8 mouse cellular contexts compared by ENCODE assay signal in the genomic region with DNA sequence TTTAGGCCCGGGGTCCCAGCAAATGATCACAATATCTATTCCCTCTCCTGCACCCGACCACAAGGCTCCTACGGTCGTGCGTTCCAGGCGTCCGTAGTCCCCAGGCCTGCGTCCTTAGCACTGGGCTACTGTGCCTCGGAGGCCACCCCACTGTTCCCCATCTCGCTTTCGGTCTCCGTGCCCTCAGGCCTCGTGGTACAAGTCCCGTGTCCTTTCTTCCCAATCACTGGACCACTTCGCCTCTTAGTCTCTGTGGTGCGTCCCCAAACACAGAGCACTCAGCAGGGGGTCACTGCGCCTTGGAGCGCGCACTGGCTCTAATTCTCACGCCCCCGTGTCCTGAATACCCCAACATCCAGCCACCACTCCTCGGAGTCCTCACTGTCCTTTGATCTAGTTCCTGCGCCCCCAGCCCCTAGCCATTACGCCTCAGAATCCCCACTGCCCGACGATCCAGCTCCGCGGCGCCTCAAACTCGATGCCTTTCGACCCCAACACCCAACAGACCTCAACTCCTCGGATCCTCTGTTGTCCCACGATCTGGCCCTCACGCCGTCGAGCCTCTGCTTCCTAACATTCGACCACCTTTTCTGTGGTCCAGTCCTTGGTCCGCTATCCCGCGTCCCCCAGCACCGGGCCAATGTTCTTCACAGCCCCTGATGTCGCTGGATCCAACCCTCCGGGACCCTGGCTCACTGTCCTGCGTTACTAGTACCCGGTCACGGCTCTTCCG. TPM values are rescaled to one million over a fixed set of nuclear protein-coding genes. Genes with fewer than 3 reads are reported as not detected.
DNase-seq lines count a peak whose midpoint lies in the region; ATAC-seq lines count a peak whose summit lies in the region.

No protein-coding gene starts in this region.

- H3K27ac ChIP-seq in embryonic facial prominence, embryonic 14.5 days (replicated peaks; ENCODE audit: low read depth, low read length) = peak overlapping the region; percentile 90
- 0 out of 2 replicates have a peak overlapping the region, but pooled peaks have one; percentile 52 for H3K27ac ChIP-seq in hindbrain, embryonic 13.5 days
- H3K27ac ChIP-seq in midbrain, embryonic 16.5 days (ENCODE audit: low read length) = no peak overlapping the region

- no peak for ATAC-seq in embryonic facial prominence, embryonic 14.5 days (ENCODE audit: low read depth)
- peak; percentile 43; the same call in 1 of the 2 replicates for ATAC-seq in hindbrain, embryonic 13.5 days (ENCODE audit: low FRiP score)
- peak; percentile 49 for ATAC-seq in midbrain, embryonic 16.5 days

- under 1% methylated on average over 46 of the region's 47 CpGs for WGBS in embryonic facial prominence, embryonic 14.5 days
- WGBS in hindbrain, embryonic 13.5 days = under 1% methylated on average over 47 of the region's 47 CpGs
- WGBS in midbrain, embryonic 16.5 days = under 1% methylated on average over 47 of the region's 47 CpGs

- H3K4me3 ChIP-seq in embryonic facial prominence, embryonic 14.5 days (ENCODE audit: low read depth, low read length) = peak overlapping the region; percentile 73
- H3K4me3 ChIP-seq in hindbrain, embryonic 13.5 days = peak overlapping the region; percentile 56
- peak overlapping the region; percentile 66 for H3K4me3 ChIP-seq in midbrain, embryonic 16.5 days (ENCODE audit: low read depth, low read length)

- peaks cover 17% of the 10 kb centered on the region for H3K4me1 ChIP-seq in embryonic facial prominence, embryonic 14.5 days (ENCODE audit: control insufficient read depth, insufficient read depth, low read length)
- peaks cover 17% of the 10 kb centered on the region for H3K4me1 ChIP-seq in hindbrain, embryonic 13.5 days (replicated peaks)
- H3K4me1 ChIP-seq in midbrain, embryonic 16.5 days (ENCODE audit: control insufficient read depth, insufficient read depth, low read length) = peaks cover 13% of the 10 kb centered on the region

- H3K9ac ChIP-seq in embryonic facial prominence, embryonic 14.5 days (ENCODE audit: low read depth, low read length) = peak overlapping the region; percentile 88
- peak overlapping the region; percentile 76 for H3K9ac ChIP-seq in hindbrain, embryonic 13.5 days
- peak overlapping the region; percentile 82 for H3K9ac ChIP-seq in midbrain, embryonic 16.5 days (ENCODE audit: low read depth, low read length)

- peak overlapping the region; percentile 63 for H3K4me2 ChIP-seq in embryonic facial prominence, embryonic 14.5 days (ENCODE audit: low read depth, low read length)
- peak overlapping the region; percentile 83 for H3K4me2 ChIP-seq in hindbrain, embryonic 13.5 days
- peak overlapping the region; percentile 84 for H3K4me2 ChIP-seq in midbrain, embryonic 16.5 days (ENCODE audit: low read length)

- H3K27me3 ChIP-seq in embryonic facial prominence, embryonic 14.5 days (replicated peaks; ENCODE audit: control insufficient read depth, insufficient read depth, low read length) = no peaks in the 10 kb centered on the region
- peaks cover 42% of the 10 kb centered on the region for H3K27me3 ChIP-seq in hindbrain, embryonic 13.5 days
- peaks cover 18% of the 10 kb centered on the region for H3K27me3 ChIP-seq in midbrain, embryonic 16.5 days (ENCODE audit: control insufficient read depth, insufficient read depth, low read depth, low read length)

- H3K36me3 ChIP-seq in embryonic facial prominence, embryonic 14.5 days (ENCODE audit: control insufficient read depth, insufficient read depth, low read length) = peaks cover 11% of the 10 kb centered on the region
- no peaks in the 10 kb centered on the region for H3K36me3 ChIP-seq in hindbrain, embryonic 13.5 days
- H3K36me3 ChIP-seq in midbrain, embryonic 16.5 days (ENCODE audit: control insufficient read depth, insufficient read depth, low read length) = no peaks in the 10 kb centered on the region

- no peaks in the 10 kb centered on the region for H3K9me3 ChIP-seq in embryonic facial prominence, embryonic 14.5 days (ENCODE audit: control insufficient read depth, low read length)
- H3K9me3 ChIP-seq in hindbrain, embryonic 13.5 days = no peaks in the 10 kb centered on the region
- H3K9me3 ChIP-seq in midbrain, embryonic 16.5 days (replicated peaks; ENCODE audit: control insufficient read depth, low read length, poor library complexity, severe bottlenecking) = no peaks in the 10 kb centered on the region

- peak; percentile 42 for DNase-seq in kidney, postnatal 10 days
- no peak for DNase-seq in kidney, postnatal 25 days
- no peak for DNase-seq in embryonic facial prominence, embryonic 14.5 days (ENCODE audit: low spot score)
- no peak for DNase-seq in adrenal gland, postnatal 4 days (ENCODE audit: low spot score in 2 of 2)
- DNase-seq in layer of hippocampus, adult 18-20 months (ENCODE audit: low spot score in 2 of 2) = no peak
- no peak for DNase-seq in left cerebral cortex, adult 8-10 months (ENCODE audit: low spot score in 2 of 2)

RNA-seq across cellular contexts. Expression of gene Col26a1, which starts 0.8 kb away (rescaled TPM):
- 92.5 and 125 TPM in 2 replicates for polyA plus RNA-seq in embryonic facial prominence, embryonic 14.5 days (2014; fragmentation: Nextera tagmentation; extraction: Ambion mirVana)
- 30.2 and 33.8 TPM in 2 replicates for polyA plus RNA-seq in hindbrain, embryonic 13.5 days (2015; fragmentation: Nextera tagmentation; extraction: Ambion mirVana)
- 22.1 and 24.4 TPM in 2 replicates for polyA plus RNA-seq in midbrain, embryonic 16.5 days (2015; fragmentation: Nextera tagmentation; extraction: Ambion mirVana)
- 10 to 100 TPM; 17.5 to 22.3 TPM for total RNA-seq in adrenal gland, postnatal 4 days (2021)
- total RNA-seq in layer of hippocampus, adult 18-20 months (2021) = 1 to 10 TPM; 1.8 to 2.7 TPM
- total RNA-seq in left cerebral cortex, adult 8-10 months (2022) = 1 to 10 TPM; 6.0 to 8.4 (median 6.8) TPM

RNA-seq across cellular contexts. Expression of gene Ift22, which starts 25.7 kb away (rescaled TPM):
- 73.8 and 93.3 TPM in 2 replicates for polyA plus RNA-seq in embryonic facial prominence, embryonic 14.5 days (2014; fragmentation: Nextera tagmentation; extraction: Ambion mirVana)
- polyA plus RNA-seq in hindbrain, embryonic 13.5 days (2015; fragmentation: Nextera tagmentation; extraction: Ambion mirVana) = 118 and 125 TPM in 2 replicates
- polyA plus RNA-seq in midbrain, embryonic 16.5 days (2015; fragmentation: Nextera tagmentation; extraction: Ambion mirVana) = 133 and 134 TPM in 2 replicates
- total RNA-seq in adrenal gland, postnatal 4 days (2021) = 10 to 100 TPM; 33.6 to 38.2 TPM
- 10 to 100 TPM; 85.7 to 88.0 TPM for total RNA-seq in layer of hippocampus, adult 18-20 months (2021)
- total RNA-seq in left cerebral cortex, adult 8-10 months (2022) = 10 to 100 TPM; 87.2 to 95.6 (median 91.6) TPM
